Mouse (Mus musculus) frontal cortex, postnatal 25 days (tissue): ENCODE measurements around the gene Scd4.
A peak's percentile ranks its signal among the peaks of the same experiment; 100 is the strongest.
"Not testable (repeated sequence)": the region's sequence is repeated elsewhere in the genome, so short reads cannot be mapped to it uniquely, and the experiment has no call there.

Source experiments
- DNase-seq, 2 experiments: peaks; one replicate each; pipeline ENCODE4 v3.0.0; 2022; ENCODE audit warnings: low spot score in 2 of 2

Gene Scd4

DNA sequence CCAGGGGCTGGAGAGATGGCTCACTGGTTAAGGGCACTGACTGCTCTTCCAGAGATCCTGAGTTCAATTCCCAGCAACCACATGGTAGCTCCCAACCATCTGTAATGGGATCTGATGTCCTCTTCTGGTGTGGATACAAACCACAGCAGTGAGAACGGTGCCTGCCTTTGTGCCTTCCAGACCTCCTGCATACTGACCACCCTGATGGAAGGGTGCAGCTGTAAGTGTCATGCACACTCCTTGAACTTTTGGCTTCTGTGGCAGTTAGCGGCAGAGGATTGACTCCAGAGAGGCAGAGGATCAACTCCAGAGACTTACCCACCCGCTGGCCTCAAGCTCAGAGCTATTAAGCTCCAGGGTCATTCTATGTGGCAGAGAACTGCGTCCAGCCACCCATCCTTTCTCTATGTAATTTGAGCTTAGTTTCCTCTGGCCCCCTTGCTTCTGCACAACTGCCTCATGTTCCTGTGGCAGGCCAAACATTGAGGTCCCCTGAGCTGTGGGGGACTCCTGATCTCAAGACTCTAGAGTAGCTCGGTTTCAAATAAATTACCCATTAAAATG is 16.1 kb upstream of the Scd4 start:
- DNase-seq: no peak

DNA sequence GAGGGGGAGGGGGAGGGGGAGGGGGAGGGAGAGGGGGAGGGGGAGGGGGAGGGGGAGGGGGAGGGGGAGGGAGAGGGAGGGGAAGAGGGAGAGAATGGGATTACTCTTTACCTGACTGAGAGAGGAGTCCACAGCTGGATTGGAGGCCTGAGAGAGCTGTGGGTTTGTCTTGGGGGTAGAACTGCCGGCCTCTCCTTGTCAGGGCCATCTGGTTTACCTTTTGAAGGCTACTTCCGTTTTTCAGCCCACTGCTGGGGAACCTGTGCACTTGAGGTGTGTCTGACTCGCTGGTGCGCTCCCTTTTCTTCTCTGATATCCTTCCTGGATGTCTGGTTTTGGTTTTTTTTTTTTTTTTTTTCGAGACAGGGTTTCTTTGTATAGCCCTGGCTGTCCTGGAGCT is 15.5 kb upstream of the Scd4 start:
- no peak for DNase-seq

DNA sequence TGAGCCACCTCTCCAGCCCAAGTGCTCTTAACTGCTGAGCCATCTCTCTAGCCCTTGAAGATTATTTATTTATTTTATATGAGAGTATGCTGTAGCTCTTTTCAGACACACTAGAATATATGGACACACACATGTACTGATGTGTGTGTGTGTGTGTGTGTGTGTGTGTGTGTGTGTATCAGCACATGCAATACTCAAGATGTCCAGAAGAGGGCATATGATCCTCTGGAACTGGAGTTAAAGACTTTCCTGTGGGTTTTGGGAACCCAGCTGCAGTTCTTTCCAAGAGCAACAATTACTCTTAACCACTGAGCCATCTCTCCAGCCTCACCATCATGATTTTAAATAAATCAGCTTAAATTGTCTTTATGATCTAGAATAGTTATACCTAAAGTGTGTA is 14.3 kb upstream of the Scd4 start:
- DNase-seq: no peak

DNA sequence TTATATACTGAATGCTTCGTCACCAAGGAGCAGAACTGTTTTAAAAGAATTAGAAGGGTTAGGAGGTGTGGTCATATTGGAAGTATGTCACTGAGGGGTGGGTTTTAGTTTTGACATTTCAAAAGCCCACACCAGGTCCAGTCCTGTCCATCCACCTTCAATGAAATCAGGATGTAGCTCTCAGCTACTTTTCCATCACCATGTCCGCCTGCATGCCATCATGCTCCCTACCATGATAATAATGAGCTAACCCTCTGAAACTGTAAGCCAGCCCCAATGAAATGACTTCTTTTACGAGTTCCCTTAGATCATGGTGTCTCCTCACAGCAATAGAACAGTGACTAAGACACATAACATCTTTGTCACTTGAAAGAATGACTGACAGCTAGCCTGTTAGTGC is 12.6 kb upstream of the Scd4 start:
- no peak for DNase-seq

DNA sequence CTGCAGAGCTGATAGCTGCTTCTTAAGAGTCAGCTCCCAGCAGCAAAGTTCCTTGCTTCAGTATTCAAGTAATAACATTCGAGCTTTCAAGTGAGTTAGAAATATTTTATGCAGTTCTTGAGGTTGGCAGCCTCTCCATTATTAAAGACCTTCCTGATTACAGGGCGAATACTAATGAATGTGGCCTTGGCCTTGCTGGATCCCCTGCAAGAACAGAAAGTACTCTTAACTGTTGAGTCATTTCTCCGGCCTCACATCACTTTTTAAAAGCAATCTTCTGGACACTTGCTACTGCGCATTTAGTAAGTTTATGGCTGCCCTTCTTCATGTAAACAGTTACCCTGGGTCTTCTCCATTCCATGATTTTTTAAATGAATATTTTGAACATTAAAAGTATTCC is 11.7 kb upstream of the Scd4 start:
- no peak for DNase-seq

GRCm38 (mm10) chr19:44321631-44322030 is 11.3 kb upstream of the Scd4 start:
- no peak for DNase-seq

GRCm38 (mm10) chr19:44329566-44329965 is 3.3 kb upstream of the Scd4 start:
- no peak for DNase-seq

DNA sequence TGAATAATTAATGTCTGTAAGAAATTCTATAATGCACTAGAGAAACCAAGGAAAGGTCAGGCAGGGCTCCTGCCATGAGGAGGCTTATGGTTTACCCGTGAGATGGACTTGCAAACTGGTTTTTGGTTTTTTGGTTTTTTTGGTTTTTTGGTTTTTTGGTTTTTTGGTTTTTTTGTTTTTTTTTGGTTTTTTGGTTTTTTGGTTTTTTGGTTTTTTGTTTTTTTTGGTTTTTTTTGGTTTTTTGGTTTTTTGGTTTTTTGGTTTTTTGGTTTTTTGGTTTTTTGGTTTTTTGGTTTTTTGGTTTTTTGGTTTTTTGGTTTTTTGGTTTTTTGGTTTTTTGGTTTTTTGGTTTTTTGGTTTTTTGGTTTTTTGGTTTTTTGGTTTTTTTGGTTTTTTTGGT is 1.8 kb upstream of the Scd4 start:
- not testable (repeated sequence) for DNase-seq

GRCm38 (mm10) chr19:44331911-44332310 is 981 bp upstream of the Scd4 start:
- DNase-seq: no peak

DNA sequence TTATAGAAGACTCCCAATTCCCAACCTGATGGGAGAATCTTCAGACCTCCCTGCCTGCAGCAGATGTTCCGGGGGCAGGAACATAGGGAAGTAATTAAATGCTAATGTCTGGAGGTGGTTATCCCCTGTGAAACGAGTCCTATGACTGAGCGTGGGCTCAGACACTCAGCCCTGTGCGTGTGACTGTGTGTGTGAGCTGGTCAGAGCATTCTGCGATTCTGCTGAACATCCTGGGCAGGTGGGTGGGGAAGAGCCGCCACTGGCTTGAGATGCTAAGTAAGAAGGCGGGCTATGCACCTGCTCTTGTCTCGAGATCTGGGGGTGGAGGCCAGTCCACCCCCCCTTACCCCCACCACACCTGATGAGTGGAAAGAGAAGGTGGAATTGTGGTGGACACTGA is 566 bp upstream of the Scd4 start:
- peak; percentile 31 to 52 for DNase-seq

- DNase-seq: no peak
Measured at GRCm38 (mm10) chr19:44333991-44334390, 1.1 kb downstream of the Scd4 start.

GRCm38 (mm10) chr19:44335876-44336662 is 3.2 kb downstream of the Scd4 start:
- DNase-seq: no peak

DNA sequence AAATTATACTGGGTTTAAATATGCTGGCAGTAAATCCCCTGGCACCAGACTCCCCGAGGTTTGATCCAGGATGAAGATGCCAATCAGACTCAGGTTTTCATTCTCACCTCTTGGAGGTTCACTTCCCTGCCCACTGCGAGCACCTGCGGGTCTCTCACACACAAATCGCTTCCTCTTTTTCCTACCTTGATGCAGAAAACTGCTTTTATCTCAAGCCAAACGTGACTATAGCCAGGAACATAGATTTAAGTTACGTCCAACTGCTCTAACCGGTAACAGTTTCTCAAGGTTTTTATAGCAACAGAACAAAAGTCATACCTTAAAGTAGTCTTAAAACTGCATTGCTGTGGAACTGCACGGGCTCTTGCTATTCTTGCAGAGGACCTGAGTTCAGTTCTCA is 16.8 kb downstream of the Scd4 start:
- no peak for DNase-seq

- DNase-seq: no peak
Measured at GRCm38 (mm10) chr19:44351756-44352155, 18.9 kb downstream of the Scd4 start.

GRCm38 (mm10) chr19:44358700-44359099 is 25.8 kb downstream of the Scd4 start:
- DNase-seq: no peak

- peak; percentile 40 to 63 for DNase-seq
Measured at GRCm38 (mm10) chr19:44363529-44363928, 30.6 kb downstream of the Scd4 start.

GRCm38 (mm10) chr19:44364029-44364428 is 31.1 kb downstream of the Scd4 start:
- no peak for DNase-seq

GRCm38 (mm10) chr19:44365733-44366132 is 32.8 kb downstream of the Scd4 start:
- no peak for DNase-seq

- DNase-seq: not testable (repeated sequence)
Measured at GRCm38 (mm10) chr19:44367076-44367475, 34.2 kb downstream of the Scd4 start.

DNA sequence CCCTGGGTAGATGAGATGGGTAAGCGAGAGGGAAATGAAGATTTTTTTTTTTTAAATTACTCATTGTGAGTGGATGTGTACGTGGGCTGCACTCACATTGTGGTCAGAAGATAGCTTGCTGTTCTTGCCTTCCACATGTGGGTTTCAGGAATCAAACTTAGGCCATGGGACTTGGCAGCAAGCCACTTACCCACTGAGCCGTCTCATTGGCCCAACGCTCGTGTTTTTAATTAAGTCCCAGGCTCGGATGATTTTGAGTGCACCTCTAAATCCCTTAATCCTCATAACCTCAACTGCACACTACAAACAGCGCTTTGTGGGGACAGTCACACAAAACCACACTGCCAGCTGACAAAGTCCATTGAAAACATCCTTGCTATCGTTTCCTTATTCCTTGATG is 36.5 kb downstream of the Scd4 start:
- DNase-seq: no peak

DNA sequence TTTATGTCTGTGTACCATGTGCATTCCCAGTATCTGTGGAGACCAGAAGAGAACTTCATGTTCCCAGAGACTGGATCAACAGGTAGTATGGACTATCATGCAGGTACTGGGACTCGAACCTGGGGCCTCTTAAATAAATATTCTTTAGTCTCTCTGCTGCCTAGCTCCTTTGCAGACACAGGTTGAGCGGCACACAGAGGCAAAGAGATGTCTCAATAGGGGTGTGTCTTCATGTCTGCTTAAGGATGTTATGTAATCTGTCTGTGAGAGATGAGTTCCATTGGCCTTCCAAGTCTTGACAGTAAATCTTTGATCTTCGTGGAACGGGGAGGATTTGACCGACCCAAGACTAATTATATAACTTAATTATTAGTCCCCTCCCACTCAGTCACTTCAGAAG is 37.3 kb downstream of the Scd4 start:
- no peak for DNase-seq

DNA sequence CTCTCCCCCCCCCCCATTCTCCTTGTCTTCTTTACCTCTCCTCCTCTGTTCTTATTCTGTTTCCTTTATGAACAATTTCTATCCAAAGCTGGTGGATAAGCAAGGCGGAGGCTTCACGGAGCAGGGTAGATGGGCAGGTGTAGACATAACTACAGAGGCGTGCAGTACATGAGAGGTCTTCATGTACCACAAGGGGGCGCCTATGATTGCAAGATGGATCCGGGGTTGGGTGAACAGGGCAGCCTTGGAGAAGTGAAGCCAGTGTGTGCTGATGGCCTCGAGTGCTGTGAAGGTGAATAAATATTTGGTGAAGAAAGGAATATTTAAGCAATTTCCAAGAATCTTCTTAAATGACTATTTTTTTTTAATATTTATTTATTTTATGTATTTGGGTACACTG is 40.1 kb downstream of the Scd4 start:
- DNase-seq: peak; percentile 43 to 62

DNA sequence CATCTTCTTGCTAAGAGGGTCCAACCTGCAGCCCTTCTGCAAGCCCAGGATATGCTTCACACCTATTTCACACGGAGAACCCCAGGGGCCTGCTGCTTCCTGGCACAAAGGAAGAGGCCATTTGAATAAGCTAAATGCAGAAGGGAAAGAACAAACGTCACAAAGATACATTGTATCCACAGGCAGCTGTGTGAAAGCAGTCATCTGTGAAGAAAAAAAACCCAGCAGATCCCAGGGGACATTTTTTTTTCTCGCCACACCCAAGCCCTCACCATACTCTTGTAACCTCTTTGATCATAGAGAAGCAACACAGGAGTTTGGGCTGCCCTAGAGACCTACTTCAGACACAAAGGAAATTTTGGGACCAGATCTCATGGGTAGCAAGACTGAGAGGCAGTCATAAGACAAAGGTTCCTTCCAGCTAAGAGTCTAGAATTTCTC is 43.6 kb downstream of the Scd4 start:
- no peak for DNase-seq
